Comparison of ENCODE assay signal across 26 mouse cellular contexts in the genomic region with DNA sequence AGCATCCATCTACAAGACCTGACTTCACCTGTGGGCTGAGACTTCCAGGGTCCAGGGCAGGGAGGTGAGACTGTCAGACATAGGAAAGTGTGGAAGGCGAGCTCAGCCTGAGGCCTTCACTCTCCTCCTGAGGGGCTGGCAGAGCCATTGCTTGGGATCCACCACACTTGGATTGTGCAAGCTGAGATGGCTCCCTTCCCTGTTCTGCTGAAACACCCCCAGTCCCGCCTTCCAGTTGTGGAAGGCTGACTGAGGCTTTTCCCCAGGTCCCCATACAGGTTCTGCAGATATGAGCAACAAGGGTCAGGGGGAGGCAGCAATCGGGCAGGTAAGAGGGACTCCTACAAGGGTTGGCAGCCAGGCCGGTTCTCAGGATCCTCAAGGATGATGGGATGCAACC. TPM values are rescaled to one million over a fixed set of nuclear protein-coding genes. Genes with fewer than 3 reads are reported as not detected.
DNase-seq lines count a peak whose midpoint lies in the region; ATAC-seq lines count a peak whose summit lies in the region.
"Had no signal": no experiment of that assay in that cellular context is flagged by ENCODE, and none has a peak within 500 bp of the region (broad histone marks: within the 10 kb centered on the region; RNA-seq: fewer than 3 reads in every experiment).

No protein-coding gene starts in this region.

- peak; percentile 63 for DNase-seq in adrenal gland, postnatal 10 days
- DNase-seq in adrenal gland, postnatal 4 days (ENCODE audit: low spot score in 2 of 2), result no peak
- no peak for DNase-seq in kidney, adult 8-10 months
- no peak for DNase-seq in hindbrain, embryonic 11.5 days (ENCODE audit: low spot score)
- DNase-seq in gastrocnemius, adult 18-20 months (ENCODE audit: low spot score), result no peak
- DNase-seq: cerebellum, adult 8-10 months; heart, postnatal 10 days; kidney, postnatal 4 days; left cerebral cortex, postnatal 4 days; lung, embryonic 14.5 days; lung, postnatal 14 days; right cerebral cortex, adult 18-20 months; right cerebral cortex, postnatal 4 days had no signal

- H3K27ac ChIP-seq in kidney, embryonic 16.5 days (ENCODE audit: low read length), result peak overlapping the region; percentile 93; the same call in 1 of the 2 replicates
- H3K27ac ChIP-seq in intestine, embryonic 15.5 days, result 0 out of 2 replicates have a peak overlapping the region, but pooled peaks have one; percentile 95
- H3K27ac ChIP-seq in stomach, embryonic 16.5 days (ENCODE audit: low read length), result peak overlapping the region; percentile 93
- no peak overlapping the region for H3K27ac ChIP-seq in hindbrain, embryonic 11.5 days (ENCODE audit: low read depth, low read length)
- H3K27ac ChIP-seq: forebrain, embryonic 15.5 days; heart, embryonic 13.5 days; liver, embryonic 15.5 days had no signal

- H3K36me3 ChIP-seq in kidney, embryonic 16.5 days (ENCODE audit: insufficient read depth, low read length), result no peaks in the 10 kb centered on the region
- no peaks in the 10 kb centered on the region for H3K36me3 ChIP-seq in intestine, embryonic 15.5 days
- no peaks in the 10 kb centered on the region for H3K36me3 ChIP-seq in stomach, embryonic 16.5 days (ENCODE audit: control insufficient read depth, insufficient read depth, low read length)
- no peaks in the 10 kb centered on the region for H3K36me3 ChIP-seq in hindbrain, embryonic 11.5 days (ENCODE audit: control insufficient read depth, insufficient read depth, low read length)
- H3K36me3 ChIP-seq: forebrain, embryonic 15.5 days; heart, embryonic 13.5 days; liver, embryonic 15.5 days had no signal

- no peak for ATAC-seq in kidney, embryonic 16.5 days (ENCODE audit: low FRiP score, low TSS enrichment)
- no peak for ATAC-seq in intestine, embryonic 15.5 days
- no peak for ATAC-seq in stomach, embryonic 16.5 days (ENCODE audit: insufficient read depth, low FRiP score)
- ATAC-seq in hindbrain, embryonic 11.5 days (ENCODE audit: low FRiP score), result no peak
- ATAC-seq: activated CD4-positive, CD25-positive, alpha-beta regulatory T cell, adult 4 months; forebrain, embryonic 15.5 days; hindbrain, embryonic 16.5 days; midbrain, embryonic 16.5 days had no signal

- 81% methylated on average over 4 of the region's 4 CpGs for WGBS in kidney, embryonic 16.5 days
- WGBS in intestine, embryonic 15.5 days, result 85% methylated on average over 4 of the region's 4 CpGs
- WGBS in stomach, embryonic 16.5 days, result 73% methylated on average over 4 of the region's 4 CpGs
- WGBS in hindbrain, embryonic 11.5 days, result 81% methylated on average over 4 of the region's 4 CpGs

- no peak overlapping the region for H3K9ac ChIP-seq in kidney, embryonic 16.5 days (replicated peaks; ENCODE audit: low read length)
- H3K9ac ChIP-seq in intestine, embryonic 15.5 days, result 0 out of 2 replicates have a peak overlapping the region, but pooled peaks have one; percentile 17
- H3K9ac ChIP-seq in stomach, embryonic 16.5 days (ENCODE audit: low read length), result no peak overlapping the region
- no peak overlapping the region for H3K9ac ChIP-seq in hindbrain, embryonic 11.5 days (ENCODE audit: low read depth, low read length)
- H3K9ac ChIP-seq: forebrain, embryonic 15.5 days; heart, embryonic 13.5 days; liver, embryonic 15.5 days; lung, embryonic 14.5 days had no signal

- no peaks in the 10 kb centered on the region for H3K9me3 ChIP-seq in kidney, embryonic 16.5 days (ENCODE audit: low read length)
- no peaks in the 10 kb centered on the region for H3K9me3 ChIP-seq in intestine, embryonic 15.5 days
- no peaks in the 10 kb centered on the region for H3K9me3 ChIP-seq in stomach, embryonic 16.5 days (replicated peaks; ENCODE audit: control insufficient read depth, low read length)
- no peaks in the 10 kb centered on the region for H3K9me3 ChIP-seq in hindbrain, embryonic 11.5 days (ENCODE audit: control insufficient read depth, low read length)
- H3K9me3 ChIP-seq: forebrain, embryonic 15.5 days; heart, embryonic 13.5 days; liver, embryonic 15.5 days had no signal

- H3K4me3 ChIP-seq in kidney, embryonic 16.5 days (ENCODE audit: low read length), result no peak overlapping the region
- no peak overlapping the region for H3K4me3 ChIP-seq in intestine, embryonic 15.5 days (replicated peaks)
- H3K4me3 ChIP-seq in stomach, embryonic 16.5 days (replicated peaks; ENCODE audit: low read length), result no peak overlapping the region
- no peak overlapping the region for H3K4me3 ChIP-seq in hindbrain, embryonic 11.5 days (ENCODE audit: low read depth, low read length)
- H3K4me3 ChIP-seq: forebrain, embryonic 15.5 days; heart, embryonic 13.5 days; liver, embryonic 15.5 days had no signal

- no peak overlapping the region for H3K4me2 ChIP-seq in kidney, embryonic 16.5 days (replicated peaks; ENCODE audit: low read depth, low read length)
- no peak overlapping the region for H3K4me2 ChIP-seq in intestine, embryonic 15.5 days (replicated peaks)
- H3K4me2 ChIP-seq in stomach, embryonic 16.5 days (ENCODE audit: low read depth, low read length), result no peak overlapping the region
- H3K4me2 ChIP-seq in hindbrain, embryonic 11.5 days (replicated peaks; ENCODE audit: low read depth, low read length), result no peak overlapping the region
- H3K4me2 ChIP-seq: forebrain, embryonic 15.5 days; heart, embryonic 13.5 days; liver, embryonic 15.5 days; lung, embryonic 14.5 days had no signal

- peaks cover 21% of the 10 kb centered on the region for H3K4me1 ChIP-seq in kidney, embryonic 16.5 days (ENCODE audit: insufficient read depth, low read length)
- peaks cover 18% of the 10 kb centered on the region for H3K4me1 ChIP-seq in intestine, embryonic 15.5 days (replicated peaks)
- peaks cover 17% of the 10 kb centered on the region; the same call in 1 of the 2 replicates for H3K4me1 ChIP-seq in stomach, embryonic 16.5 days (ENCODE audit: control insufficient read depth, insufficient read depth, low read length)
- H3K4me1 ChIP-seq in hindbrain, embryonic 11.5 days (replicated peaks; ENCODE audit: control insufficient read depth, insufficient read depth, low read length), result no peaks in the 10 kb centered on the region

- H3K27me3 ChIP-seq in kidney, embryonic 16.5 days (ENCODE audit: insufficient read depth, low read length), result peaks cover 36% of the 10 kb centered on the region
- peaks cover 7% of the 10 kb centered on the region; the same call in 1 of the 2 replicates for H3K27me3 ChIP-seq in intestine, embryonic 15.5 days (replicated peaks)
- no peaks in the 10 kb centered on the region for H3K27me3 ChIP-seq in stomach, embryonic 16.5 days (ENCODE audit: control insufficient read depth, insufficient read depth, low read length)
- H3K27me3 ChIP-seq in hindbrain, embryonic 11.5 days (ENCODE audit: control insufficient read depth, insufficient read depth, low read length), result peaks cover 23% of the 10 kb centered on the region

RNA-seq across cellular contexts. Expression of a gene that starts 17.5 kb away (rescaled TPM):
- 10 to 100 TPM; 20.0 to 25.4 TPM for total RNA-seq in adrenal gland, postnatal 10 days (2021)
- 10 to 100 TPM; 38.1 to 39.2 TPM for total RNA-seq in adrenal gland, postnatal 4 days (2021)
- polyA plus RNA-seq in kidney, embryonic 16.5 days (2015; fragmentation: Nextera tagmentation; extraction: Ambion mirVana), result 3.8 and 4.4 TPM in 2 replicates
- 2.9 and 3.0 TPM in 2 replicates for polyA plus RNA-seq in intestine, embryonic 15.5 days (2015; fragmentation: Nextera tagmentation; extraction: Ambion mirVana)
- polyA plus RNA-seq in stomach, embryonic 16.5 days (2015; fragmentation: Nextera tagmentation; extraction: Ambion mirVana), result 2.6 and 3.5 TPM in 2 replicates
- 2.0 and 2.2 TPM in 2 replicates for polyA plus RNA-seq in hindbrain, embryonic 11.5 days (2014; fragmentation: Nextera tagmentation; extraction: Ambion mirVana)
- 1 to 10 TPM; 2.7 to 4.5 TPM for total RNA-seq in gastrocnemius, adult 18-20 months (2021)
- total RNA-seq: CH12.LX; hematopoietic stem cell, adult 5-6 weeks had no signal
- polyA plus RNA-seq: activated CD4-positive, CD25-positive, alpha-beta regulatory T cell, adult 4 months; C2C12 had no signal

RNA-seq across cellular contexts. Expression of a gene that starts 22.0 kb away (rescaled TPM):
- total RNA-seq in adrenal gland, postnatal 10 days (2021), result 10 to 100 TPM; 24.1 to 26.0 TPM
- total RNA-seq in adrenal gland, postnatal 4 days (2021), result 1 to 10 TPM; 1.6 to 3.5 TPM
- polyA plus RNA-seq in kidney, embryonic 16.5 days (2015; fragmentation: Nextera tagmentation; extraction: Ambion mirVana), result 3.7 TPM in 2 replicates
- polyA plus RNA-seq in intestine, embryonic 15.5 days (2015; fragmentation: Nextera tagmentation; extraction: Ambion mirVana), result 26.8 and 31.8 TPM in 2 replicates
- polyA plus RNA-seq in stomach, embryonic 16.5 days (2015; fragmentation: Nextera tagmentation; extraction: Ambion mirVana), result 3.8 and 5.2 TPM in 2 replicates
- polyA plus RNA-seq in hindbrain, embryonic 11.5 days (2014; fragmentation: Nextera tagmentation; extraction: Ambion mirVana), result 0.52 and 0.65 TPM in 2 replicates
- total RNA-seq in gastrocnemius, adult 18-20 months (2021), result not detected
- total RNA-seq: CH12.LX; gastrocnemius, adult 8-10 months; hematopoietic stem cell, adult 5-6 weeks had no signal
- polyA plus RNA-seq: activated CD4-positive, CD25-positive, alpha-beta regulatory T cell, adult 4 months had no signal
